Mouse (Mus musculus) liver, adult 2 months (tissue): ENCODE data around the gene Helz.

Experiments used
- CTCF ChIP-seq: fragments of 200-500 bp; IDR thresholded peaks from 2 replicates; pipeline ENCODE4 v1.5.1; 2011; ENCODE audit warnings: low read depth, low read length, control low read depth
- POLR2A ChIP-seq: fragments of 200-500 bp; IDR thresholded peaks from 2 replicates; pipeline ENCODE4 v1.6.1; 2011; ENCODE audit warnings: low read length, control low read depth; ENCODE audit not compliant: insufficient read depth; ENCODE audit errors: extremely low read depth

- TF ChIP-seq POLR2A (no peak), CTCF (0 out of 2 replicates have a peak, but pooled peaks have one; percentile 2)
Measured at GRCm38 (mm10) chr11:107546667-107547301, 946 bp upstream of the Helz start.
